Mouse (Mus musculus) monocyte, adult 2 months (primary cell): ENCODE results near the gene Pdzd2.

Source experiments
- DNase-seq, 2 experiments: peaks; one replicate each; pipeline ENCODE4 v3.0.0; 2022; ENCODE audit warnings: low spot score in 2 of 2, low read depth in 1 of 2

Gene Pdzd2

GRCm38 (mm10) chr15:12579196-12579595, 160.5 kb downstream of the Pdzd2 start:
- no peak for DNase-seq

- no peak for DNase-seq
Measured at GRCm38 (mm10) chr15:12578276-12578675, 161.4 kb downstream of the Pdzd2 start.

GRCm38 (mm10) chr15:12577715-12578114, 162.0 kb downstream of the Pdzd2 start:
- DNase-seq, result no peak

DNA sequence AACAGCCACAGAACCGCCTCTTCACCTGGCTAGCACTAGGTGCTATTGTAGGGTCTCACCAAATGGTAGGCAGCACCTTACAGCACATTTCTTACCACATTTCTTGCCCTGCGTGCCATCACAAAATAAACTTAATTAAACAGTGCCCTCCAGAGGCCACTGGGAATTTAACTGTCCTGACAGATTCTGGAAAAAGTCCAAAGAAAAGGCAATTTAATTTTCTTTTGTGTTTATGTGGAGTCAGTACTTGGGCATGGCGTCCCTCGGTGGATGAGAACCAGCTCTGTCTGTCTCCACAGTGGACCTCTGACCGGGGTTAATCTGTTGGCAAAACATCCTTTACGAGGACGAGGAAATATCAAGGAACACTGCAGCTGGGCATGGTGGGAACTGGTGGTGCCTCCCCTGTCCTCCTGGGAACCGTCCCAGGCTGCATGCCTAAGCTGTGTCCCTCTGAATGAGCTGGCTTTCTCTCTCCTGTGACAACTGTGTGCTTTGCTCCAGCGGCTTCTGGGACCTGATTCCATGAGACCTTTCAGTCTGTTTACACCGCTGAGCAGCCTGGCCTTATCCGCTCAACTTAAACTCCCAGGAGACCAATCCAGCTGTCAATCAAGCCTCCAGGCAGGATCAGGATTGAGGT, 162.5 kb downstream of the Pdzd2 start:
- no peak for DNase-seq

GRCm38 (mm10) chr15:12573621-12574020, 166.1 kb downstream of the Pdzd2 start:
- no peak for DNase-seq

- DNase-seq, result no peak
Measured at GRCm38 (mm10) chr15:12571168-12571567, 168.6 kb downstream of the Pdzd2 start.

GRCm38 (mm10) chr15:12566637-12567440, 172.9 kb downstream of the Pdzd2 start:
- no peak for DNase-seq

GRCm38 (mm10) chr15:12565281-12565680, 174.4 kb downstream of the Pdzd2 start:
- no peak for DNase-seq

DNA sequence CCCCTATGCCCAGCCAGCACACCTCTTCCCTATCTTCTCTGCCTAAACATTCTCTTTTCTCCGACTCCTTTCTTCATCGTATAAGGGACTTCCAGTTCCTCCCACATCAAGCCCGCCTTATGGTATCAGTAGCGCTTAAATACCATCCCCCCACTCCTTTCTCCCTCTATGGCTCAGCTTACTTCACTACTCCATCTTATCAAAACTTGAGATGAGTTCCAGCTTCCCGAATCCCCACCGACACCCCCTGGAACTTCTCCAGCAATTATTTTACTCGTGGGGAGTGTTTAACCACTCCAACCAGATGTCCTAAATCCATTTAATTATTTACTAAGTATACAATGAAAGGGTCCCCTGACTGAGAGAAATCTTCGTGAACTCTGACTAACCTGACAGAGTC, 179.2 kb downstream of the Pdzd2 start:
- no peak for DNase-seq

- no peak for DNase-seq
Measured at GRCm38 (mm10) chr15:12557663-12558436, 181.9 kb downstream of the Pdzd2 start.

DNA sequence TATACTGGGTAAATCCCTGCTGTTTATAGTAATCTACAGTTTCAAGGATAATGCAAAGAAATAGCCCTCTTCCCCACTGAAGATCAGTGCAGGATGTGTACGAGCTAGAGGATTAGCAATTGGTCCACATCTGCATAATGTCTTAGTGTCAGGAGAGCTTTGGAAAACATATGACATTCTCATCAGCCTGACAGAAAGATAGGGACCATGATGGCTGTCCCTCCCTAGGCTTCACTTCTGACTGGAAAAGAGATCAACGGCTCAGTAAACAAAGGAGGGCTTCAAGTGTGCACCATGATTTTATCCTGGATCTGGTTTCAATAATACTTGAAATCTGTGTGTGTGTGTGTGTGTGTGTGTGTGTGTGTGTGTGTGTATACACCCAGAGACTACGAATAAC, 186.5 kb downstream of the Pdzd2 start:
- no peak for DNase-seq

GRCm38 (mm10) chr15:12550919-12551318, 188.8 kb downstream of the Pdzd2 start:
- DNase-seq, result no peak

DNA sequence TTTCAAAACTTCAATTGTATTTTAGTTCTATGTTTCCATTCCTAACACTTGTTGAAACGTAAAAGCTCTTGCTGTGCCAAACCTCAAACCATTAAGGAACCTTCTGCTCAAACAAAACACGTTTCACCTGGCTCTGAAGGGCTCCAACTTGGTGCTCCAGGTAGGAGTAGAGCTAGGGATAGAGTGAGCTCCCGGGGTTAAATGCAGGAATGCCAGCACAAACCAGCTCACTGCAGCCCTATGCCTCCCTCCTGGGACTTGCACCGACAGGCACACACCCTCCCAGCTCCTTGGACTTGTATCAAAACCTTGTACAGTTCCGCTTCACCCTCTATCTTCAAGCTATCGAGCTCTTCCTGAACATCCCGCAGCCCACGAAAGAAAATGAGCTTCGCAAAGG, 189.3 kb downstream of the Pdzd2 start:
- DNase-seq, result no peak

DNA sequence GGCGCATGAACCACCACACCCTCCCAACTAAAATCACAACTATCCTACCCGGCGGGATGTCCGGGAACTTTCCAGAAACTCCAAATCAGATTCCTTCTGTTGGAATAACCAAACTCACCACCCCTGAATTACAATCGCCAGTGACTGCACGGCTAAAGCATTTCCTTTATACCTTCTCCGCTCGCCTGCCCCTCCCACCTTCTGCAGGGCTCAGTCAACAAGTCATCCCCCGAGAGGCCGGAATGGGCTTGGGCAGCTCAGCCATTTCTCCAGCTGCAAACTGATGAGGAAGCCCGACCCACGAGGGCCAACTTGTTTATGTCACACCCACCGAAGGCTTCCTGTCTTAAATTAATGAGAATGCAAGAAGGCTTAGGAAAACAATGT, 189.8 kb downstream of the Pdzd2 start:
- DNase-seq, result no peak

GRCm38 (mm10) chr15:12549271-12549918, 190.3 kb downstream of the Pdzd2 start:
- no peak for DNase-seq

DNA sequence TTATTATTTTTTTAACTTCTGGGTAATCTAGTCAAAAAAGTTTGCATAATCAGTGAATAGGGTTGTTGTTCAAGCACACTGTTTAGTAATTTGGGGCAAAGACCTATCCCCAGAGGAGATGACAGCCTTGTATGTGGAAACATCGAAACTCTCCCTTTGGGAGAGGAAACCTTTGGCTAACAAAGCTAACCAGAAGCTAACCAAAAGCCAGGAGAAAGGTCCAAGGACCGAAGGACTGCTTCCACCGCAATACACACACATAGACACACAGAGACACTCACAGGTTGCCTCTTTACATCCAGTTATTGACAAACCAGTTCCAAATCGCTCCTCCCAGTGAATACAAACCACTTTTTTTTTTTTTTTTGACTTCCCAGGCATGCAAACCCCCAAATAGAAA, 191.0 kb downstream of the Pdzd2 start:
- DNase-seq, result no peak

GRCm38 (mm10) chr15:12547640-12548405, 191.9 kb downstream of the Pdzd2 start:
- DNase-seq, result no peak

DNA sequence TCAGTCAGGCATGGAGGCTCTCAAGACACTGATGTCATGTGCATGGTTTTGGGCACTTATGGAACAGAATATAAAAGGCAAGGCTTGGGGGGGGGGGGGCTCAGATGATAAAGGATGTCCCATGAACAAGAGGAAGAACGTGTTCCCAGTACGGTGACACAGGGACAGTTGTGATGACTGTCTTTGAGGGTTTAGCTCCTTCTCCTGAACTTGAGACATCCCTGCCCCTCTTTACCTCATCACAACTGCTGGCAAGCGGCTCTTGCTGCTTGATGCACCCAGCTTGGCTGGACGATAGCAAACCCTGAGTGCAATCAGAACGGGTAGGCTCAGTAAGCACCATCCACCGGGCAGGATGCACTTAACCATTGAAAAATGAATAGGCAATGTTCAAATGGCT, 192.9 kb downstream of the Pdzd2 start:
- no peak for DNase-seq

GRCm38 (mm10) chr15:12545671-12546070, 194.1 kb downstream of the Pdzd2 start:
- no peak for DNase-seq

GRCm38 (mm10) chr15:12545220-12545619, 194.5 kb downstream of the Pdzd2 start:
- no peak for DNase-seq
